Mouse (Mus musculus) testis, adult 2 months (tissue): ENCODE results near the gene Inpp5f. TPM values are rescaled to one million over a fixed set of nuclear protein-coding genes. Genes with fewer than 3 reads are reported as not detected.

Experiments
- H3K27ac ChIP-seq: fragments of 200-500 bp; 2 replicates; pipeline ENCODE4 v1.5.1; 2012; ENCODE audit warnings: low read depth, low read length; ENCODE audit not compliant: control insufficient read depth, insufficient read depth
- H3K27me3 ChIP-seq: fragments of 200-500 bp; 2 replicates; pipeline ENCODE4 v1.6.1; 2012; ENCODE audit warnings: mild to moderate bottlenecking, low read length, moderate library complexity; ENCODE audit not compliant: control insufficient read depth, insufficient read depth
- H3K36me3 ChIP-seq: fragments of 200-500 bp; 2 replicates; pipeline ENCODE4 v1.6.1; 2012; ENCODE audit warnings: mild to moderate bottlenecking, low read length; ENCODE audit not compliant: control insufficient read depth, insufficient read depth
- H3K4me1 ChIP-seq: fragments of 200-500 bp; 2 replicates; pipeline ENCODE4 v1.6.1; 2012; ENCODE audit warnings: low read length; ENCODE audit not compliant: control insufficient read depth, insufficient read depth
- H3K4me3 ChIP-seq: fragments of 200-500 bp; 2 replicates; pipeline ENCODE4 v1.5.1; 2012; ENCODE audit warnings: low read depth, mild to moderate bottlenecking, low read length, moderate library complexity, mixed read lengths; ENCODE audit not compliant: control insufficient read depth
- CTCF ChIP-seq: fragments of 200-500 bp; IDR thresholded peaks from 2 replicates; pipeline ENCODE4 v1.5.1; 2012; ENCODE audit warnings: low read depth, mild to moderate bottlenecking, inconsistent platforms, low read length, moderate library complexity; ENCODE audit not compliant: control insufficient read depth, insufficient read depth, insufficient replicate concordance
- POLR2A ChIP-seq: fragments of 200-500 bp; IDR thresholded peaks from 2 replicates; pipeline ENCODE4 v1.6.1; 2012; ENCODE audit warnings: low read depth, mild to moderate bottlenecking, inconsistent platforms, low read length, moderate library complexity; ENCODE audit not compliant: control insufficient read depth
- polyA plus RNA-seq: library from polyadenylated mRNA; depleted of rRNA; stranded (reverse); fragments of >200 nt; gene quantifications from 2 replicates; pipeline ENCODE4 v1.2.3, GENCODE M21; 2012

Gene Inpp5f
- polyA plus RNA-seq, 1 experiment = 1.5 TPM

DNA sequence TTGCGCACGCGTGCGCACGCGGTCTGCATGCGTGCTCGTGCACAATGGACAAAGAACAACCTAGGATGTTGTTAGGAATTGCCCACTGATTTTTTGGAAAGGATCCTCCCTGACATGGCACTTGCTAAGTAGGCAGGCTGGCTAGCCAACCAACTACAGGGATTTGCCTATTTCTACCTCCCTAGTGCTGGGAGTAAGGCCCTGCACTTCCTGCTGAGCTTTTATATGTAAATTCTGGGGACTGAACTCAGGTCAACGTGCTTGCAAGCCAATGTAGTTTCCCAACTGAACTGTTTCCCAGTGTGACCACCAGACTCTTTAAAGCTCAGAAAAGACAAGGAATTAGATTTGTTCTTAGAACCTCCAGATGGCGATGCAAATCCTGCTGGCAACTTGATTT lies 115.9 kb downstream of the Inpp5f start:
- Histone ChIP-seq H3K36me3 (no peaks in the 10 kb centered on the region), H3K27ac (no peak overlapping the region), H3K27me3 (no peaks in the 10 kb centered on the region), H3K4me3 (no peak overlapping the region), H3K4me1 (no peaks in the 10 kb centered on the region)
- TF ChIP-seq POLR2A (no peak), CTCF (no peak)

DNA sequence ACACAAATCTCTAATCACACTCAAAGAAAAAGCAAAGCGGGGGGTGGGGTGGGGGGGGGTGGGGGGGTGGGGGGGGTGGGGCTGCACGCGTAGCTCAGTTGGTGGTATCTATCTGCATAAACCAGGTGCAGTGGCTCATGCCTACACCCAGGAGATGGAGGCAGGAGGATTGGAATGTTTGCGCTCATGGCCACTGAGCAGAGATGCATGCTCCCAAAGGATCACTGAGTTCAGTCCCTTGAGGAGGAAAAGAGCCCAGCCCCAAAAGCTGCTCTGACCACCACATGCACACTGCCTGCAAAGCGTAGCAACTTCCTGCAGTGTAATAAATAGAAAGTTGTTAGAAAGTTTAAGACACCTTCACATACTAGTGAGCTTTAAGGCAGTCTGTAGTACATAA lies 116.6 kb downstream of the Inpp5f start:
- Histone ChIP-seq H3K27ac (no peak overlapping the region), H3K27me3 (no peaks in the 10 kb centered on the region), H3K4me3 (no peak overlapping the region), H3K4me1 (no peaks in the 10 kb centered on the region), H3K36me3 (no peaks in the 10 kb centered on the region)
- TF ChIP-seq CTCF (no peak), POLR2A (no peak)

DNA sequence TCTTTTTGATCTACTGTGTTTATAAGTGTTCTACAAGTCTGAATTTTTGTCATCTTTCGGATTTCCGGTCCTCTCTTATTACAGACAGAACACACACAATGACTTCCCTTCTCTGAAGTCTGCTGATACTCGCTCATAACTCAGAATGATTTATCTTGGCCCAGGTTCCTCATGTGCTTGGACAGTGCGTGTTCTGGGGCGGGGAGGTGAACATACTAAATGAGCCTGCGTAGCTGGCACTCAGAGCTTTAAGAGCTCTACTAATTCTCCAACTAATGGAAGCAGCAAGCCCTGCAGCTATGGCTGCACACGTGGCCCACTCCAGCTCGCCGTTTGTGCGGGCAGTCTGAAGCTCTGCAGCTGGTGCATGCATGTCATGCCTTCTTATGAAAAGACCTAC lies 117.6 kb downstream of the Inpp5f start:
- Histone ChIP-seq H3K36me3 (no peaks in the 10 kb centered on the region), H3K4me1 (no peaks in the 10 kb centered on the region), H3K4me3 (no peak overlapping the region), H3K27me3 (no peaks in the 10 kb centered on the region), H3K27ac (no peak overlapping the region)
- TF ChIP-seq CTCF = no peak
- TF ChIP-seq POLR2A = no peak

DNA sequence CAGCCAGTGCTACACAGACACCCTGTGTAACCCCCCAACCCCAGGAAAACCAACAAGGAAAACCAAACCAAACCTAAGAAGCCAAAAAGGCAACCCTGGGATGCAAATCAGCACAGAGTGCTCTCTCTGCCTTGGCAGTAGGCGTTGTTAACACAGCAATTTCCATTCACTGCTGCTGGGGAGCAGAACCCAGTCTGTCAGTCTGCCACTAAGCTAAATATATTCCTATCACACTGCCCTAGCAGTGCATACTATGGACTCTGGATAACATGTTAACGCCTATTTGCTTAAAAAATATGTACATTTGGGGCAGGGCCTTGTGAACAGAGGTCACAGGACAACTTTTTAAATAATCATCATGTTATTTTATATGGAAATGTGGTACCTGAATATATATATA lies 120.5 kb downstream of the Inpp5f start:
- no peaks in the 10 kb centered on the region for H3K27me3 ChIP-seq
- H3K27ac ChIP-seq = no peak overlapping the region
- TF ChIP-seq CTCF (no peak), POLR2A (no peak)
- H3K36me3 ChIP-seq = no peaks in the 10 kb centered on the region
- H3K4me3 ChIP-seq = no peak overlapping the region
- no peaks in the 10 kb centered on the region for H3K4me1 ChIP-seq

DNA sequence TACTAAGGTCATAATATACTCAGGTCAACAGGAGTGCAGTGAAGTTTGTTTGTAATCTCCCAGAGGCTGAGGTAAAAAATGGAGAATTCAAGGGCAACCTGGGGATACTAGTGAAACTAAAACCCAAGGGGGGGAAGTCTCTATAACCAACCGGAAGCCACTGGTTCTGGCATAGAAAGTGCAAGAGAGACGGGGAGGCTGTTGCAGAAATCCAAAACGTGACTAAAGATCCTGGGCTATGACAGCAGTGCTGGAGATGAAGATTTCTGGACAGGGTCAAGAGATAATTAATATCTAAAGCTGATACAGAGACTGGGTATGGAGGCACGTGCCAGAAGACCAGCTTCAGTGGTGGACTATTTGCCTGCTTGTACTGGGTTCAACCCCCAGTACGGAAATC lies 126.9 kb downstream of the Inpp5f start:
- no peak overlapping the region for H3K4me3 ChIP-seq
- no peaks in the 10 kb centered on the region for H3K36me3 ChIP-seq
- no peak overlapping the region for H3K27ac ChIP-seq
- H3K27me3 ChIP-seq = no peaks in the 10 kb centered on the region
- H3K4me1 ChIP-seq = peaks cover 8% of the 10 kb centered on the region; the same call in 1 of the 2 replicates
- TF ChIP-seq CTCF = no peak
- TF ChIP-seq POLR2A = no peak

DNA sequence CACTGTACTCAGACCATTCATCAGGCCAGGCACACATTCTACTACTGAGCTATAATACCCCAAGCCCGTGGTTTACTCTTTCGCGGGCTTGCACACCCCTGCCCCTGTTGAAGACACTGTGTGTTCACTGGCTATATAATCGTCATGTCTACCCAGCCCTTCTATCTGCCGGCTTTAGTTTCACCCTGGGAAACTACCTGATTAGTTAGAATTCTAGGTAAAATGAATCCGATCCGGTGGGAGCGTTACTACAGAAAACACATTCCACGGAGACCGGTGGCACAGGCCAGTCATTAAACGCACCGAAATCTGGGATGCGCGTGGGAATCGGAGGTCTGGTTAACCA lies 128.0 kb downstream of the Inpp5f start:
- Histone ChIP-seq H3K36me3 (no peaks in the 10 kb centered on the region), H3K4me3 (peak overlapping the region; percentile 38), H3K4me1 (peaks cover 8% of the 10 kb centered on the region; the same call in 1 of the 2 replicates), H3K27ac (no peak overlapping the region), H3K27me3 (no peaks in the 10 kb centered on the region)
- TF ChIP-seq CTCF (no peak), POLR2A (no peak)

DNA sequence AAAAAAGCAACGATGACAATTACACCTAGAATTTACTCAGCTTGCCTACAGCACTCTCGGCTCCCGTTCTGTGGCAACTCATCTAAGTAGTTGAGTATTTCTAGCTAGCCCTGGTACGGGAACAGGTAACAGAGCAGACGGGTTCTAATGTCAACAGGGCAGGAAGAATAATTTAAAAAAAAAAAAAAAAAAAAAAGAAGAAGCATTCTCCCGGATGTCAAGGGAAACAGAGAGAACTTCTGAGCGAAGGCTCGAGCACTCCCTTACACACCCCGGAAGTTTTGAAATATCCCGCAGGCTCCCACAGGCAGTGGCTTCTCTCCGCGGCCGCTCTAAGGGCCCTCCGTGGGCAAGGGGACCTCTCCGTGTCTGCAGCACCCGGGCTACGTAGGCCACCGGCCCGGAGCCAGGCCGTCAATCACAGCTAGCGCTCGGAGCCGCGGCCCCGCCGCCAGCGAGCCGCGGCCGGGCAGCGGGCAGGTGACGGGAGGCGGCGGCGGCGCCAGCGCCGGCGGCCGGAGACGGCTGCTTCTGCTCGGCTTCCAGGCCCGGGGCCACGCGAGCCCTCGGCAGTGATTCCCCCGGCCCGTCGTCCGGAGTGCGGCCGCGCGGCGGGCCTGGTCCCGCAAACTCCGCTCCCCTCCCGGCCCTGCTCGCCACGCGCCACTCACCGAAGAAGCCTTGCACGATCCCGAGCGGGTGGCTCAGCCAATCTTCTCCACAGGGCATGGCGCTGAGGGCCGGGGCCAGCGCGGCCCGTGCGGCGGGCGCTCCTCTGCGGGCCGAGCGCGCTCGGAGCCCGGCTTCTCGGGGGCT lies 128.5 kb downstream of the Inpp5f start:
- TF ChIP-seq POLR2A = no peak
- no peak for TF ChIP-seq CTCF
- Histone ChIP-seq H3K4me1 (peaks cover 8% of the 10 kb centered on the region; the same call in 1 of the 2 replicates), H3K4me3 (peak overlapping the region; percentile 89), H3K36me3 (no peaks in the 10 kb centered on the region), H3K27me3 (no peaks in the 10 kb centered on the region), H3K27ac (peak overlapping the region; percentile 41)

DNA sequence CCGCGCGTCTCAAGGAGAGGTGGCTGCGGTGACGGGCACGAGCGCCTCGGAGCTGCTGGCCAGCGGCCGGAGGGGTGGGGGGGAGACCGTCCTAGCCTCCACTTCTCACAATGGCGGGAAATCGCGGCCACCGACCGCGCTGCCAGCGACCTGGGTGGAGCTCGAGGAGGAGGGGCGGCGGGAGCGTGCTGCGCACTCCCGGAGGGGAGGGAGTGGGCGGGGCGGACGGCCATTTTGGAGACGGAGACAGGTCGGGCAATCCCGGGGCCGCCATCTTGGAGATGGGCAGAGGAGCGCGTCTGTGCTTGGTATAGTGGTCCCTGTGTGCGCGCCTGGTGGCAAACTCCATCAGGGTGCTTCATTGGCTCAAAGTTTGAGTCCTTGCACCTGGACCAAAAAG lies 129.2 kb downstream of the Inpp5f start, which contains the start of gene Mcmbp:
Mcmbp (minus strand) TSS at position 162 of the 400 bp plus-strand sequence.
- TF ChIP-seq POLR2A = peak; percentile 77
- no peak for TF ChIP-seq CTCF
- Histone ChIP-seq H3K4me3 (peak within 1 kb of the TSS; percentile 89), H3K27ac (peak within 1 kb of the TSS; percentile 41), H3K4me1 (peaks cover 8% of the 10 kb centered on the region; the same call in 1 of the 2 replicates), H3K36me3 (no peaks in the 10 kb centered on the region), H3K27me3 (no peaks in the 10 kb centered on the region)
